Mouse (Mus musculus) CH12.LX (cell line): Measurements from ENCODE around the gene Gm5108.

Source experiments
- CHD1 ChIP-seq: IDR thresholded peaks from 2 replicates; pipeline ENCODE4 v1.6.1; 2012; ENCODE audit warnings: low read depth, low read length, improper control_type of control experiment, inconsistent platforms
- CTCF ChIP-seq, 2 experiments: IDR thresholded peaks in 1 of 2; conservative IDR thresholded peaks in 1 of 2; 2 replicates each; pipeline ENCODE4 v1.5.1; 2011 to 2012; ENCODE audit warnings: low read depth in 2 of 2, low read length in 2 of 2, improper control_type of control experiment in 1 of 2, inconsistent platforms in 1 of 2, mild to moderate bottlenecking in 1 of 2, moderate library complexity in 1 of 2
- KAT2A ChIP-seq: IDR thresholded peaks from 2 replicates; pipeline ENCODE4 v1.6.1; 2012; ENCODE audit warnings: low read length, improper control_type of control experiment, inconsistent platforms; ENCODE audit not compliant: insufficient replicate concordance
- MYC ChIP-seq: IDR thresholded peaks from 2 replicates; pipeline ENCODE4 v1.6.1; 2011; ENCODE audit warnings: low read depth, mild to moderate bottlenecking, improper control_type of control experiment, low read length
- RCOR1 ChIP-seq: conservative IDR thresholded peaks from 2 replicates; pipeline ENCODE4 v1.6.1; 2012; ENCODE audit warnings: low read depth, mild to moderate bottlenecking, inconsistent platforms, low read length, improper control_type of control experiment
- UBTF ChIP-seq: IDR thresholded peaks from 2 replicates; pipeline ENCODE4 v1.6.1; 2012; ENCODE audit warnings: low read depth, mild to moderate bottlenecking, inconsistent platforms, low read length, improper control_type of control experiment, moderate library complexity
- ZMIZ1 ChIP-seq: IDR thresholded peaks from 2 replicates; pipeline ENCODE4 v1.6.1; 2012; ENCODE audit warnings: low read depth, mild to moderate bottlenecking, inconsistent platforms, low read length, improper control_type of control experiment

DNA sequence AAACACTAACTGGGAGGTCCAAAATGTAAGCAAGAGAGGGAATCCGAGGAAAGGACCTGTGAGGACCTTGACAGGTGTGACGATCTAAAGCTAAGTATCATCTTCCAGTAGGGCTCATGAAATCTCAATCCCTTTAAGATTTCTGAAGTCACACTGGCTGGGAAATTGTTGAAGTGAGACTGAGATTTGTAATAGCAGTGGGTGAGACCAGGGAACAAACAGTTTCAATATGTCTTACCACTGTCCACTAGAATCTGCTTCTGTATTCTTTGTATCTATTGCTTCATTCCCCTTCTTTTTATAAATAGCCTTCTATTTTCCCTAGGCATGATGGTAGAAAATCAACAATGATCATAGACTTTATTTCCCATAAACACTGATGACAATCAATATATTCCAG is 79.4 kb downstream of the Gm5108 start:
- TF ChIP-seq UBTF = no peak
- no peak for TF ChIP-seq CHD1
- TF ChIP-seq CTCF (conservative IDR thresholded peaks at IDR 0.05 in 1 of 2, IDR thresholded peaks at IDR 0.05 in 1 of 2; ENCODE audit: low read depth in 2 of 2, low read length in 2 of 2) = no peak
- TF ChIP-seq KAT2A = no peak
- no peak for TF ChIP-seq RCOR1
- TF ChIP-seq MYC = no peak
- TF ChIP-seq ZMIZ1 = no peak
